Mouse (Mus musculus): Measurements from ENCODE around the gene Psen1. TPM values are rescaled to one million over a fixed set of nuclear protein-coding genes. Genes with fewer than 3 reads are reported as not detected.

The Psen1 gene
- polyA plus RNA-seq, 1 experiment from 2014 or later = 98.6 TPM

DNA sequence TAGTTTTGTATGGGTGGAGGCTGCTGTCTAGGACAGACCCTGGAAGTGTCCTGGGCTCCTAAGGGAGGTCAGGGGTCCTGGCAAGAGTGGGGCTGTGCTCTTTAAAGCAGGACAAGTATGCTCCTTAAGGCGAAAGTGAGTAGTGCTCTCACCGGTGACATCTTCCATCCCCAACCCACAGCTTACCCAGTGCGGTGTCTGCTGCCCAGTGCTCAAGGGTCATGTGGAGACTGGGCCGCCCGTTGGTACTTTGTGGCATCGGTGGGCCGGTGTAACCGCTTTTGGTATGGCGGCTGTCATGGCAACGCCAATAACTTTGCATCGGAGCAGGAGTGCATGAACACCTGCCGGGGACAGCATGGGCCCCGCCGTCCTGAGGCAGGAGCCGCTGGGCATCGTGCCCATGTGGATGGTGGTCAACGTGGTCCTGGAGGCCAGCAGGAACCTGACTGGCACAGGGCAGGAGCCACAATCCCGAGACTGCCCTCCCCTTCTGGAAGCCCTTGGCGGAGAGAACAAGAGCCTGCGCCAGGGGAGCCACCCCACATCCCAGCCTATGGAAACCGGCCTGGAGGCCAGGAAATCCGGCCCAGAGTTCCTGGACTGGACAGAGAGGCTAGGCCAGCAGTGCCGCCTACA is 93.8 kb downstream of the Psen1 start:
- Histone ChIP-seq H3K4me3 (ENCODE audit: low read length) (no peak overlapping the region), H3K27ac (ENCODE audit: low read length) (no peak overlapping the region), H3K27me3 (replicated peaks; ENCODE audit: control insufficient read depth, insufficient read depth, low read length) (no peaks in the 10 kb centered on the region), H3K9me3 (ENCODE audit: control insufficient read depth, low read length) (no peaks in the 10 kb centered on the region), H3K9ac (ENCODE audit: low read depth, low read length) (no peak overlapping the region), H3K4me1 (ENCODE audit: control insufficient read depth, insufficient read depth, low read length) (peaks cover 4% of the 10 kb centered on the region; the same call in 1 of the 2 replicates), H3K4me2 (ENCODE audit: low read depth, low read length) (no peak overlapping the region), H3K36me3 (ENCODE audit: control insufficient read depth, insufficient read depth, low read length) (no peaks in the 10 kb centered on the region)
- ATAC-seq = no peak
- WGBS = 74% methylated on average over 23 of the region's 23 CpGs

GRCm38 (mm10) chr12:83782669-83783068 is 94.7 kb downstream of the Psen1 start:
- Histone ChIP-seq H3K4me2 (ENCODE audit: low read depth, low read length) (no peak overlapping the region), H3K4me3 (ENCODE audit: low read length) (no peak overlapping the region), H3K27me3 (replicated peaks; ENCODE audit: control insufficient read depth, insufficient read depth, low read length) (no peaks in the 10 kb centered on the region), H3K27ac (ENCODE audit: low read length) (no peak overlapping the region), H3K9ac (ENCODE audit: low read depth, low read length) (no peak overlapping the region), H3K36me3 (ENCODE audit: control insufficient read depth, insufficient read depth, low read length) (no peaks in the 10 kb centered on the region), H3K9me3 (ENCODE audit: control insufficient read depth, low read length) (no peaks in the 10 kb centered on the region), H3K4me1 (ENCODE audit: control insufficient read depth, insufficient read depth, low read length) (peaks cover 4% of the 10 kb centered on the region; the same call in 1 of the 2 replicates)
- ATAC-seq = no peak
- WGBS = 87% methylated on average over 10 of the region's 10 CpGs

Other genes with a start within 250 kb of the Psen1 start
- gene Dpf3, start 200.4 kb upstream of the Psen1 start, polyA plus RNA-seq (2015; fragmentation: Nextera tagmentation; extraction: Ambion mirVana) = 7.4 and 8.0 TPM in 2 replicates
- 24.6 and 29.5 TPM in 2 replicates for gene Dcaf4, start 167.7 kb upstream of the Psen1 start, polyA plus RNA-seq (2015; fragmentation: Nextera tagmentation; extraction: Ambion mirVana)
- gene Zfyve1, start 90.9 kb upstream of the Psen1 start, polyA plus RNA-seq (2015; fragmentation: Nextera tagmentation; extraction: Ambion mirVana) = 13.2 and 13.8 TPM in 2 replicates
- gene Rbm25, start 56.9 kb upstream of the Psen1 start, polyA plus RNA-seq (2015; fragmentation: Nextera tagmentation; extraction: Ambion mirVana) = 180 and 204 TPM in 2 replicates
- 5.2 and 5.8 TPM in 2 replicates for gene Papln, start 75.5 kb downstream of the Psen1 start, polyA plus RNA-seq (2015; fragmentation: Nextera tagmentation; extraction: Ambion mirVana)
- gene Numb, start 233.8 kb downstream of the Psen1 start, polyA plus RNA-seq (2015; fragmentation: Nextera tagmentation; extraction: Ambion mirVana) = 35.7 and 36.1 TPM in 2 replicates

Data from intestine, embryonic 16.5 days (tissue).